Mouse (Mus musculus) thymus, adult 2 months (tissue): ENCODE measurements around the gene Skint8.

Experiments
- CTCF ChIP-seq: fragments of 200-500 bp; IDR thresholded peaks from 2 replicates; pipeline ENCODE4 v1.5.1; 2012; ENCODE audit warnings: mild to moderate bottlenecking, control low read depth, low read length, moderate library complexity, borderline replicate concordance; ENCODE audit not compliant: control insufficient read depth, poor library complexity, insufficient read depth; ENCODE audit errors: extremely low read depth
- POLR2A ChIP-seq: fragments of 200-500 bp; IDR thresholded peaks from 2 replicates; pipeline ENCODE4 v1.6.1; 2012; ENCODE audit warnings: mild to moderate bottlenecking, low read length, control low read depth, moderate library complexity; ENCODE audit not compliant: control insufficient read depth, poor library complexity, insufficient read depth; ENCODE audit errors: extremely low read depth

- TF ChIP-seq CTCF = no peak
- TF ChIP-seq POLR2A = no peak
These were observed 33.2 kb upstream of the Skint8 start for GRCm38 (mm10) chr4:111886018-111886417.
